Mouse (Mus musculus): ENCODE results near the gene B3galnt2. TPM values are rescaled to one million over a fixed set of nuclear protein-coding genes. Genes with fewer than 3 reads are reported as not detected.
A peak's percentile ranks its signal among the peaks of the same experiment; 100 is the strongest.
"Not testable (repeated sequence)": the region's sequence is repeated elsewhere in the genome, so short reads cannot be mapped to it uniquely, and the experiment has no call there.

B3galnt2 gene
- total RNA-seq, 1 experiment from 2014 or later, result 34.0 TPM

GRCm38 (mm10) chr13:14002706-14003105 is 48.4 kb downstream of the B3galnt2 start:
- no peak for ATAC-seq (ENCODE audit: extremely low read depth, insufficient number of reproducible peaks, low FRiP score, poor library complexity, severe bottlenecking)

- no peak for ATAC-seq (ENCODE audit: extremely low read depth, insufficient number of reproducible peaks, low FRiP score, poor library complexity, severe bottlenecking)
These were observed 49.8 kb downstream of the B3galnt2 start for GRCm38 (mm10) chr13:14004086-14004485.

- no peak for ATAC-seq (ENCODE audit: extremely low read depth, insufficient number of reproducible peaks, low FRiP score, poor library complexity, severe bottlenecking)
These were observed 50.7 kb downstream of the B3galnt2 start for GRCm38 (mm10) chr13:14004999-14005398.

GRCm38 (mm10) chr13:14006056-14006455 is 51.8 kb downstream of the B3galnt2 start:
- no peak for ATAC-seq (ENCODE audit: extremely low read depth, insufficient number of reproducible peaks, low FRiP score, poor library complexity, severe bottlenecking)

- ATAC-seq (ENCODE audit: extremely low read depth, insufficient number of reproducible peaks, low FRiP score, poor library complexity, severe bottlenecking), result no peak
These were observed 57.3 kb downstream of the B3galnt2 start for GRCm38 (mm10) chr13:14011454-14011995.

GRCm38 (mm10) chr13:14014001-14014400 is 59.7 kb downstream of the B3galnt2 start:
- no peak for ATAC-seq (ENCODE audit: extremely low read depth, insufficient number of reproducible peaks, low FRiP score, poor library complexity, severe bottlenecking)

GRCm38 (mm10) chr13:14014540-14014939 is 60.3 kb downstream of the B3galnt2 start:
- no peak for ATAC-seq (ENCODE audit: extremely low read depth, insufficient number of reproducible peaks, low FRiP score, poor library complexity, severe bottlenecking)

GRCm38 (mm10) chr13:14015609-14016008 is 61.3 kb downstream of the B3galnt2 start:
- ATAC-seq (ENCODE audit: extremely low read depth, insufficient number of reproducible peaks, low FRiP score, poor library complexity, severe bottlenecking), result no peak

- ATAC-seq (ENCODE audit: extremely low read depth, insufficient number of reproducible peaks, low FRiP score, poor library complexity, severe bottlenecking), result no peak
These were observed 64.0 kb downstream of the B3galnt2 start for GRCm38 (mm10) chr13:14018283-14018682.

GRCm38 (mm10) chr13:14018852-14019251 is 64.6 kb downstream of the B3galnt2 start:
- no peak for ATAC-seq (ENCODE audit: extremely low read depth, insufficient number of reproducible peaks, low FRiP score, poor library complexity, severe bottlenecking)

- not testable (repeated sequence) for ATAC-seq (ENCODE audit: extremely low read depth, insufficient number of reproducible peaks, low FRiP score, poor library complexity, severe bottlenecking)
These were observed 67.1 kb downstream of the B3galnt2 start for GRCm38 (mm10) chr13:14021417-14021816.

GRCm38 (mm10) chr13:14025554-14025953 is 71.3 kb downstream of the B3galnt2 start:
- no peak for ATAC-seq (ENCODE audit: extremely low read depth, insufficient number of reproducible peaks, low FRiP score, poor library complexity, severe bottlenecking)

GRCm38 (mm10) chr13:14026154-14026820 is 72.0 kb downstream of the B3galnt2 start:
- no peak for ATAC-seq (ENCODE audit: extremely low read depth, insufficient number of reproducible peaks, low FRiP score, poor library complexity, severe bottlenecking)

- ATAC-seq (ENCODE audit: extremely low read depth, insufficient number of reproducible peaks, low FRiP score, poor library complexity, severe bottlenecking), result no peak
These were observed 79.2 kb downstream of the B3galnt2 start for GRCm38 (mm10) chr13:14033309-14034072.

- no peak for ATAC-seq (ENCODE audit: extremely low read depth, insufficient number of reproducible peaks, low FRiP score, poor library complexity, severe bottlenecking)
These were observed 79.7 kb downstream of the B3galnt2 start for GRCm38 (mm10) chr13:14034073-14034348.

- ATAC-seq (ENCODE audit: extremely low read depth, insufficient number of reproducible peaks, low FRiP score, poor library complexity, severe bottlenecking), result not testable (repeated sequence)
These were observed 81.1 kb downstream of the B3galnt2 start for GRCm38 (mm10) chr13:14035352-14035751.

- ATAC-seq (ENCODE audit: extremely low read depth, insufficient number of reproducible peaks, low FRiP score, poor library complexity, severe bottlenecking), result no peak
These were observed 81.8 kb downstream of the B3galnt2 start for GRCm38 (mm10) chr13:14035875-14036630.

- no peak for ATAC-seq (ENCODE audit: extremely low read depth, insufficient number of reproducible peaks, low FRiP score, poor library complexity, severe bottlenecking)
These were observed 84.6 kb downstream of the B3galnt2 start for GRCm38 (mm10) chr13:14038911-14039291.

- peak; percentile 99 for ATAC-seq (ENCODE audit: extremely low read depth, insufficient number of reproducible peaks, low FRiP score, poor library complexity, severe bottlenecking)
These were observed 85.2 kb downstream of the B3galnt2 start, which contains the start of gene Tbce for GRCm38 (mm10) chr13:14039292-14039965. Gene Tbce (minus strand): TSS chr13:14039638.

All from neutrophil, adult 5-6 weeks (primary cell).